Mouse (Mus musculus) neural tube, embryonic 14.5 days (tissue): ENCODE results near the gene Nfib. TPM values are rescaled to one million over a fixed set of nuclear protein-coding genes. Genes with fewer than 3 reads are reported as not detected.

Experiments
- ATAC-seq: fragments of 200-750 bp; cut with Nextera tagmentation; 2 replicates; pipeline ENCODE4 v1.8.0; 2017; ENCODE audit warnings: low read depth, mild to moderate bottlenecking, moderate TSS enrichment, moderate library complexity
- H3K27ac ChIP-seq: fragments of 300-500 bp; sonication (generic); 2 replicates; pipeline ENCODE4 v1.5.1; 2014; ENCODE audit warnings: low read depth, mild to moderate bottlenecking, control low read depth, low read length, moderate library complexity, mixed read lengths
- H3K27me3 ChIP-seq: fragments of 300-500 bp; sonication (generic); 2 replicates; pipeline ENCODE4 v1.6.1; 2014; ENCODE audit warnings: low read length; ENCODE audit not compliant: control insufficient read depth, insufficient read depth
- H3K36me3 ChIP-seq: fragments of 300-500 bp; sonication (generic); 2 replicates; pipeline ENCODE4 v1.6.1; 2014; ENCODE audit warnings: low read length, mixed read lengths; ENCODE audit not compliant: control insufficient read depth, insufficient read depth
- H3K4me1 ChIP-seq: fragments of 300-500 bp; sonication (generic); 2 replicates; pipeline ENCODE4 v1.6.1; 2014; ENCODE audit warnings: low read length; ENCODE audit not compliant: control insufficient read depth, insufficient read depth
- H3K4me2 ChIP-seq: fragments of 300-500 bp; sonication (generic); 2 replicates; pipeline ENCODE4 v1.6.1; 2014; ENCODE audit warnings: mild to moderate bottlenecking, low read depth, low read length, control low read depth
- H3K4me3 ChIP-seq: fragments of 300-500 bp; sonication (generic); 2 replicates; pipeline ENCODE4 v1.5.1; 2014; ENCODE audit warnings: low read depth, low read length, control low read depth, mixed read lengths
- H3K9ac ChIP-seq: fragments of 300-500 bp; sonication (generic); replicated peaks from 2 replicates; pipeline ENCODE4 v1.6.1; 2014; ENCODE audit warnings: low read depth, mild to moderate bottlenecking, control low read depth, low read length, mixed read lengths
- H3K9me3 ChIP-seq: fragments of 300-500 bp; sonication (generic); 2 replicates; pipeline ENCODE4 v1.6.1; 2016; ENCODE audit warnings: low read length; ENCODE audit not compliant: control insufficient read depth
- WGBS: fragments of 180-500 bp; shearing (Covaris S2); extraction: QIAGEN DNeasy Blood & Tissue Kit; methylation state at CpG from one replicate; pipeline ENCODE4 v1.1.7; 2014; 5-methylcytosine and 5-hydroxymethylcytosine counted together
- polyA plus RNA-seq: library from polyadenylated mRNA; unstranded; fragments of >200 nt; fragmentation: Nextera tagmentation; extraction: Ambion mirVana; gene quantifications from 2 replicates; pipeline ENCODE4 v1.2.1, GENCODE M21; 2014

Gene Nfib
- polyA plus RNA-seq, 1 experiment from 2014 or later, result 111 TPM

DNA sequence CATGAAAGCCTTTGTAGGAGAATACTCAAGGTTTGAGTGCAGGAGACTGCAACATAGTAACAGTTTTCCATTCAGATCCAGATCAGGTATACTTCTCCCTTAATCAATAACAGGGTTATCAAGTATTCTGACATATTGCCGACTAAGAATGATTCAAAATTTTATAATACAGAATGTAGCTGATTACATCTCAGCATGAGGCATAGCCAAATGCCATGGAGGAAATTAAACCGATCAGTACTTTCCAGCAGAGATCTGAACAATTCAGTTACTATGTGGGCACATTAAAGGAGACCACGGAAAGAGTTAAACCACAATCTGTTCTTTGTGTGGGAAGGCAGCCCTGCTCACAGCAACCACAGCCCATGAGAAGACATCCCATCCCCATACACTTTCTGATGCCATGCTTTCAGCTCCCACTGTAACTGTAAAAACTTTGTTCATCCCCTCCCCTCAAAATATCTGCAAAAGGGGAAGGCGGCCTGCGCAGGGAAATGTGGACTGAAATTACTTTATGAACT lies 204.9 kb downstream of the Nfib start:
- Histone ChIP-seq H3K27ac (peak overlapping the region; percentile 78), H3K27me3 (no peaks in the 10 kb centered on the region), H3K9me3 (no peaks in the 10 kb centered on the region), H3K4me3 (peak overlapping the region; percentile 81), H3K9ac (peak overlapping the region; percentile 58), H3K4me1 (0 out of 2 replicates have a peak, but pooled peaks cover 8% of the 10 kb centered on the region), H3K4me2 (peak overlapping the region; percentile 93), H3K36me3 (no peaks in the 10 kb centered on the region)
- WGBS, result 50% methylated on average over 5 of the region's 5 CpGs
- ATAC-seq, result no peak

DNA sequence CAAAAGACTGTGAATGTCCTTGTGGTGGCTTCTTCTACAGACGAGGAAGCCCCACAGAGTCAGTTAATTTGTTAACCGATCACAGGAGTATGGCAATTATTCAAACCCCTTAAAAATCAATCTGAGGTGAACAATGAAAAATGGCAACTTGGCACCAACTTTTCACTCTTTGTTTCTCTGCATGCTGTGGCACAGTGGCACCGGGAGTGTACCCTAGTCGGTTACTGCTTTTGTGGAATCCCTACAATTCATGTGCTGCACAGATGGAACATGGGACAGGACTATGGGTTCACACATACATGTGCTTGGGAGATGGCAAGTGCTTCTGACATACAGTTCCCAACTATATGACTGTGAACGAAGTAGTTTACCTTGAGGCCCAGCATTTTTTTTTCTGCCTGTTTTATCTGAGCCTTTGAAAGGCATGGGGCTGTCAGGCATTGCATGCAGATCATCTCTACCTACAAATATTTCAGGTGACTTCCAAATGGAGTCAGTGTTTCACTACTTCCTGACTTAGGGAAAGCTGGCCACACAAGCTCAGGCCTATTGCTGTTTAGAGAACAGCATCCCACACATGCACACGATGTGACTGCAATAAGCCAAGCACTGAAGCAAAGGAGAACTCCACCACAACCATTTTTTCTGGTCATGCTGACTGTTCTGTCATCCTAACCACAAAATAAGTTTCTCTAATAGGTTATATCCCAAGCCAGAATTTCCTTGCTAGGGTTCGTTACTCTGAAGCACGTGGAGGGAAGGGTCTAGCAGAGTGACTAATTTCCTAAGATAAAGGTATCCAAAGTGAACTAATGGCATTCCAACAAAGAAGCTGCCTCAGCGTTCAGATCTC lies 205.6 kb downstream of the Nfib start:
- Histone ChIP-seq H3K4me2 (peak overlapping the region; percentile 93), H3K9ac (peak overlapping the region; percentile 58), H3K27ac (peak overlapping the region; percentile 78), H3K4me3 (peak overlapping the region; percentile 81), H3K36me3 (no peaks in the 10 kb centered on the region), H3K27me3 (no peaks in the 10 kb centered on the region), H3K4me1 (0 out of 2 replicates have a peak, but pooled peaks cover 8% of the 10 kb centered on the region), H3K9me3 (no peaks in the 10 kb centered on the region)
- WGBS, result 41% methylated on average over 9 of the region's 9 CpGs
- ATAC-seq, result no peak

DNA sequence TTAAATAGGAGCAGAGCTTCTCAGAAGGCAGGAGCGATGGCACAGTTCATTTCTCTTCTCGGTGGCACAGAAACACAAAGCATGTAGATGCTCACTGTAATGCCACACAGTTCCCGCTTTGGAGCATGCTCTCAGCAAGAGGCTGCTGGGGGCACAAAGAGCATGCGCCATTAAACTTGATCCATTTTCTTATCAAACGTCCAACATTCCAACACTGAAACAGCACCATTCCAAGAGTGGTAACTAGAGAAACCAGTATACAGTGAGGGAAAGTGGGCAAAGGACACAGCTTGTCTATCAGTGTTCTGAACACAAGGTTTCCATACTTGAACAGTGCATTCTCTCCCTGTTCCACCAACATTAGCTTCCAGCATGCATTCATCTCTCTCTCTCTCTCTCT lies 206.3 kb downstream of the Nfib start:
- WGBS, result 39% methylated on average over 5 of the region's 5 CpGs
- Histone ChIP-seq H3K4me2 (peak overlapping the region; percentile 93), H3K27me3 (no peaks in the 10 kb centered on the region), H3K9me3 (no peaks in the 10 kb centered on the region), H3K4me3 (peak overlapping the region; percentile 81), H3K36me3 (no peaks in the 10 kb centered on the region), H3K4me1 (peaks cover 10% of the 10 kb centered on the region; the same call in 1 of the 2 replicates), H3K9ac (peak overlapping the region; percentile 58; the same call in 1 of the 2 replicates), H3K27ac (peak overlapping the region; percentile 78)
- peak; percentile 35; the same call in 1 of the 2 replicates for ATAC-seq

DNA sequence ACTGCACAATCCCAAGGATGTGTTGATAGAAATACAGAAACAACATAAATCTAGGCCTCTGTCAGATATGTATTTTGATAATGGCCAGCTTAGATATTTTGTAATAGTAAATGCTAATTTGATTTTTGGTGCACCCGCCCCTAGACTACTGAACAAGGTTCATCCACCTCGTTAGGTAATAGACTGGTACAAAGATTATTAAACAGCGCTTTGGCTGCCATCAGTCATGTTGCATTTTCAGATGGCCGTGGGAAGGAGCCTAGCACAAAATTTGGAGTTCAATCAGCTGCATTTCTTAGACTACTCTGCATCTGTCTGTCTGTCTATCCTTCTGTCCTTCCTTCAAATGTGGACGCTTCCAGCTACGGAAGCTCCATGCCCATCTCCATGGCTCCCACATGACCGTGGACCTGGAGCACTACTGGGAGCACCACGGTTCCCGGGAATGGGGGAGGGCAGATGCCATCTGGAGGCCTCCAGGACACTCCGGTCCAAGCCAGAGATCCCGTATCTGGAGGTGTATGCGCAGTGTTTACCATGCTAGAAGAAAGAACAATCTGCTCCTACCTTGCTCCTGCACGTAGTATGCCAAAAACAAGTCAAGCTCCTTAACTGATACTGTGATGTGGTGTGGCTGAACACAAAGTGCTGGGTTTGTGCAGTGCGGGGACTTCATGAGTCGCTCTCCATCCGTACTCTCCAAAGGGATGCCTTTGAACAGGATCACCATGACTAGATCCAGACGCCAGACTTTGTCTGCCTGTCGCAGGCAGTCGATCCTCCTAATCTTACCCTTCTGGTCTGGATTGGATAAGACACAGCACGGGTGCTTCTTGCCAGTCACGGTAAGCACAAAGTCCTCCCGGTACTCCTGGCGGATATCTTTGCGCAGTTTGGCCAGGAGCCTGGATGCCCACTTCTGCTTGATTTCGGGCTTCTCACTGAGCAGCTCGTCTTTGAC lies 207.6 kb downstream of the Nfib start:
- H3K27ac ChIP-seq, result peak overlapping the region; percentile 76
- peak overlapping the region; percentile 93 for H3K4me2 ChIP-seq
- ATAC-seq, result no peak
- peak overlapping the region; percentile 46 for H3K9ac ChIP-seq
- no peaks in the 10 kb centered on the region for H3K36me3 ChIP-seq
- no peaks in the 10 kb centered on the region for H3K27me3 ChIP-seq
- peaks cover 15% of the 10 kb centered on the region for H3K4me1 ChIP-seq
- H3K9me3 ChIP-seq, result no peaks in the 10 kb centered on the region
- peak overlapping the region; percentile 81 for H3K4me3 ChIP-seq
- 77% methylated on average over 26 of the region's 26 CpGs for WGBS

DNA sequence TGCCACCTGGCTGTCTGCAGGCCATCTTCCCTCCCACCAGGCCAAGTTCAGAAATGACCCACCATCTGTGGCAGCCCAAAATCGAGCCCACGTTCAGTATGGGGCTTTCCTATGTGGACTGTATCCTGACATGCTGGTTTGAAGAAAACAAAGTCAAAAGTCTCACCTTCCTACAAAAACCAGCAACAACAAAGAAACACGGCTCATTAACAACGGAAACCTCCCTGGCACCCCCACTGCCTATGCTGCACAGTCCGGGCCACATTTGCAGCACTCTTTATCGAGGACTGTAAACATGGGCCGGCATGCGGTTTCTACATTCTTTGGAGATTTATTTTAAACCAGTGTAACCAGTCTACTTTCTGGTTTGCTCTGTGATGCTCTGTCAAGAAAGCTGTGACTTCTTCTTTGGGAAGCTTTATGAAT lies 208.4 kb downstream of the Nfib start:
- Histone ChIP-seq H3K36me3 (no peaks in the 10 kb centered on the region), H3K4me2 (peak overlapping the region; percentile 93), H3K27ac (peak overlapping the region; percentile 76), H3K27me3 (no peaks in the 10 kb centered on the region), H3K4me3 (peak overlapping the region; percentile 81), H3K4me1 (peaks cover 15% of the 10 kb centered on the region), H3K9me3 (no peaks in the 10 kb centered on the region), H3K9ac (peak overlapping the region; percentile 46)
- no peak for ATAC-seq
- 71% methylated on average over 8 of the region's 8 CpGs for WGBS

DNA sequence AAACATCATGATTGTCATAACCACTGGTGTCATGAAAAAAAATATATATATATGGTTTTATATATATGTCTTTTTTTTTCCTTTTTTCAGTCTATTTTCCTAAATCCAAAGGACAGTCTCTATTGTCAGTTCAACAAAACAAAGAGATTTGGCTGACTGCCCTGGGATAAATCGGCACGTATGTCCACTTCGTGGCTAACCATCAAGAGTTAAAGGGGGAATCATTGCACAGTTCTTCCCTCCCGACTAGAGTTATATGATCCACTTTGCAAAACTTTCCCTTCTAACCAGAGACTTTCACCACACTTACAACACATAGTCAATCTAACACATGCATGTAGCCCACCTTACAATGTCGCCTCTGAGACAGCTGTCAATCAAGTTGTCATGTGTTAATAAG lies 209.2 kb downstream of the Nfib start:
- 54% methylated on average over 5 of the region's 5 CpGs for WGBS
- Histone ChIP-seq H3K4me1 (peaks cover 15% of the 10 kb centered on the region), H3K36me3 (no peaks in the 10 kb centered on the region), H3K27me3 (no peaks in the 10 kb centered on the region), H3K9me3 (no peaks in the 10 kb centered on the region), H3K4me2 (peak overlapping the region; percentile 93), H3K27ac (peak overlapping the region; percentile 76; the same call in 1 of the 2 replicates), H3K9ac (peak overlapping the region; percentile 35; the same call in 1 of the 2 replicates), H3K4me3 (peak overlapping the region; percentile 81; the same call in 1 of the 2 replicates)
- no peak for ATAC-seq

DNA sequence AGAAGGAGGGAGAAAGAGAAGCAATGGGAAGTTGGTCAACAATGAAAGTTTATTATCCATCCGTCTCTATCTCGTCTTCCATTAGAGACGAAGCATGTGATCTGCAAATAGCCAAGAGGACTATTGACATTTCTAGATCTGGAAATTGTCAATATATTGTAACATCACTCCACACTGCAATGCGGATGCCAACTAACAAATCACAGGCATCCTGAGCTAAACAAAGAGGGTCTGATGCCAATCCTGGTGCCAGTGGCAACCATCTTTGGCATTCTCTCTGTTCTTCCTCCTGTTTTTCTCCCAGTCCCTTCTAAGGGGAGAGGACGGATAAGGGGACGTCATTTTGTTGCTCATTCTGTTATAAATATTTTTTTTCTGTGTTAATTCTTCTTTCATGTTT lies 209.9 kb downstream of the Nfib start:
- H3K36me3 ChIP-seq, result no peaks in the 10 kb centered on the region
- H3K27me3 ChIP-seq, result no peaks in the 10 kb centered on the region
- H3K27ac ChIP-seq, result peak overlapping the region; percentile 77
- H3K9me3 ChIP-seq, result no peaks in the 10 kb centered on the region
- whole genome bisulfite sequencing, result 62% methylated on average over 6 of the region's 6 CpGs
- H3K4me2 ChIP-seq, result peak overlapping the region; percentile 93
- peak overlapping the region; percentile 37; the same call in 1 of the 2 replicates for H3K9ac ChIP-seq
- ATAC-seq, result 0 out of 2 replicates have a peak, but pooled peaks have one; percentile 36
- H3K4me3 ChIP-seq, result peak overlapping the region; percentile 20; the same call in 1 of the 2 replicates
- peaks cover 15% of the 10 kb centered on the region for H3K4me1 ChIP-seq

DNA sequence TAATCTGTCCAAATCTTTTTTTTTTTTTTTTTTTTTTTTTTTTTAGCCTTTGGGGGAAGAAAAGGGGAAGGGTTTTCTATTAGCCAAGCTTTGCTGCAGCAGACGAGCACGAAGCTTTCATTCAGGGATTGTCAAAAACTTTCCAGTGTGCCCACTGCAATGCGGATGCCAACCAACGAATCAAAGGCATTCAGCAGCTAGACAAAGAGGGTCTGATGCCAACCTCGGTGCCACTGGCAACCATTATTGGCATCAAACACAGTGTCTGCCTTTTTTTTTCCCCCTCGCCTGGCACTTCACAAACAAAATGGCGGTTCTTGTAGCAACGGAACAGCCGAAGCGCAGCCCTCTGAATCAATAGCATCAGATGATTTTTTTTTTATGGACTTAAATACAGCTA lies 210.7 kb downstream of the Nfib start:
- peak overlapping the region; percentile 93; the same call in 1 of the 2 replicates for H3K4me2 ChIP-seq
- peak overlapping the region; percentile 25; the same call in 1 of the 2 replicates for H3K27ac ChIP-seq
- H3K36me3 ChIP-seq, result no peaks in the 10 kb centered on the region
- H3K9me3 ChIP-seq, result no peaks in the 10 kb centered on the region
- H3K4me1 ChIP-seq, result peaks cover 10% of the 10 kb centered on the region
- 59% methylated on average over 10 of the region's 10 CpGs for WGBS
- ATAC-seq, result peak; percentile 80
- no peaks in the 10 kb centered on the region for H3K27me3 ChIP-seq
- no peak overlapping the region for H3K9ac ChIP-seq
- peak overlapping the region; percentile 20; the same call in 1 of the 2 replicates for H3K4me3 ChIP-seq
